Mouse (Mus musculus) hindbrain, embryonic 11.5 days (tissue): ENCODE results near the gene Rin2. TPM values are rescaled to one million over a fixed set of nuclear protein-coding genes. Genes with fewer than 3 reads are reported as not detected.

ENCODE experiments used
- ATAC-seq: fragments of 200-750 bp; cut with Nextera tagmentation; 2 replicates; pipeline ENCODE4 v1.8.0; 2017; ENCODE audit warnings: mild to moderate bottlenecking, moderate TSS enrichment, moderate library complexity; ENCODE audit not compliant: low FRiP score
- DNase-seq: peaks from one replicate; pipeline ENCODE4 v3.0.0-alpha.2; 2015; ENCODE audit warnings: low spot score
- H3K27ac ChIP-seq: fragments of 300-500 bp; sonication (generic); 2 replicates; pipeline ENCODE4 v1.5.1; 2014; ENCODE audit warnings: mild to moderate bottlenecking, low read depth, low read length
- H3K27me3 ChIP-seq: fragments of 300-500 bp; sonication (generic); 2 replicates; pipeline ENCODE4 v1.6.1; 2014; ENCODE audit warnings: mild to moderate bottlenecking, low read length, moderate library complexity, mixed read lengths; ENCODE audit not compliant: control insufficient read depth, insufficient read depth
- H3K36me3 ChIP-seq: fragments of 300-500 bp; sonication (generic); 2 replicates; pipeline ENCODE4 v1.6.1; 2014; ENCODE audit warnings: mild to moderate bottlenecking, low read length, moderate library complexity, mixed read lengths; ENCODE audit not compliant: control insufficient read depth, insufficient read depth
- H3K4me1 ChIP-seq: fragments of 300-500 bp; sonication (generic); replicated peaks from 2 replicates; pipeline ENCODE4 v1.6.1; 2014; ENCODE audit warnings: low read length, mixed read lengths; ENCODE audit not compliant: control insufficient read depth, insufficient read depth
- H3K4me2 ChIP-seq: fragments of 300-500 bp; sonication (generic); replicated peaks from 2 replicates; pipeline ENCODE4 v1.6.1; 2014; ENCODE audit warnings: mild to moderate bottlenecking, low read depth, low read length
- H3K4me3 ChIP-seq: fragments of 300-500 bp; sonication (generic); 2 replicates; pipeline ENCODE4 v1.5.1; 2014; ENCODE audit warnings: low read depth, low read length
- H3K9ac ChIP-seq: fragments of 300-500 bp; sonication (generic); 2 replicates; pipeline ENCODE4 v1.6.1; 2014; ENCODE audit warnings: low read depth, low read length
- H3K9me3 ChIP-seq: fragments of 300-500 bp; sonication (generic); 2 replicates; pipeline ENCODE4 v1.6.1; 2016; ENCODE audit warnings: low read length; ENCODE audit not compliant: control insufficient read depth
- WGBS: fragments of 180-500 bp; shearing (Covaris S2); extraction: QIAGEN DNeasy Blood & Tissue Kit; methylation state at CpG from one replicate; pipeline ENCODE4 v1.1.7; 2014; 5-methylcytosine and 5-hydroxymethylcytosine counted together
- polyA plus RNA-seq: library from polyadenylated mRNA; unstranded; fragments of >200 nt; fragmentation: Nextera tagmentation; extraction: Ambion mirVana; gene quantifications from 2 replicates; pipeline ENCODE4 v1.2.1, GENCODE M21; 2014

Gene Rin2
- polyA plus RNA-seq, 1 experiment from 2014 or later: 19.1 TPM

GRCm38 (mm10) chr2:145680141-145680540 is 5.1 kb downstream of the Rin2 start:
- Histone ChIP-seq H3K4me1 (no peaks in the 10 kb centered on the region), H3K36me3 (no peaks in the 10 kb centered on the region), H3K9me3 (no peaks in the 10 kb centered on the region), H3K4me3 (no peak overlapping the region), H3K27me3 (no peaks in the 10 kb centered on the region), H3K9ac (no peak overlapping the region), H3K4me2 (no peak overlapping the region), H3K27ac (no peak overlapping the region)
- ATAC-seq (no peak), DNase-seq (no peak)
- WGBS: 83% methylated on average over 2 of the region's 2 CpGs

- ATAC-seq: no peak
- no peak overlapping the region for H3K4me3 ChIP-seq
- H3K27ac ChIP-seq: no peak overlapping the region
- 87% methylated on average over 9 of the region's 9 CpGs for WGBS
- H3K9ac ChIP-seq: no peak overlapping the region
- H3K36me3 ChIP-seq: no peaks in the 10 kb centered on the region
- no peak overlapping the region for H3K4me2 ChIP-seq
- H3K27me3 ChIP-seq: no peaks in the 10 kb centered on the region
- no peak for DNase-seq
- no peaks in the 10 kb centered on the region for H3K9me3 ChIP-seq
- no peaks in the 10 kb centered on the region for H3K4me1 ChIP-seq
Measured at GRCm38 (mm10) chr2:145680762-145681161, 5.7 kb downstream of the Rin2 start.

GRCm38 (mm10) chr2:145681626-145682025 is 6.6 kb downstream of the Rin2 start:
- Histone ChIP-seq H3K27ac (no peak overlapping the region), H3K9me3 (no peaks in the 10 kb centered on the region), H3K27me3 (no peaks in the 10 kb centered on the region), H3K36me3 (no peaks in the 10 kb centered on the region), H3K4me2 (no peak overlapping the region), H3K9ac (no peak overlapping the region), H3K4me1 (no peaks in the 10 kb centered on the region), H3K4me3 (no peak overlapping the region)
- DNase-seq (no peak), ATAC-seq (no peak)
- whole genome bisulfite sequencing: 87% methylated on average over 4 of the region's 4 CpGs

GRCm38 (mm10) chr2:145682924-145683323 is 7.9 kb downstream of the Rin2 start:
- DNase-seq: no peak
- no peaks in the 10 kb centered on the region for H3K36me3 ChIP-seq
- no peaks in the 10 kb centered on the region for H3K9me3 ChIP-seq
- no peaks in the 10 kb centered on the region for H3K27me3 ChIP-seq
- H3K27ac ChIP-seq: no peak overlapping the region
- no peak overlapping the region for H3K9ac ChIP-seq
- no peaks in the 10 kb centered on the region for H3K4me1 ChIP-seq
- no peak overlapping the region for H3K4me3 ChIP-seq
- ATAC-seq: no peak
- no peak overlapping the region for H3K4me2 ChIP-seq
- WGBS: 74% methylated on average over 3 of the region's 3 CpGs

- H3K4me3 ChIP-seq: no peak overlapping the region
Measured at GRCm38 (mm10) chr2:145683536-145683935, 8.5 kb downstream of the Rin2 start.

GRCm38 (mm10) chr2:145684151-145684550 is 9.1 kb downstream of the Rin2 start:
- no peak for ATAC-seq
- 100% methylated on average over 1 of the region's 1 CpGs for WGBS

More at GRCm38 (mm10) chr2:145683536-145683935, 8.5 kb downstream of the Rin2 start:
- DNase-seq (no peak), ATAC-seq (no peak)
- no peak overlapping the region for H3K9ac ChIP-seq
- no peaks in the 10 kb centered on the region for H3K4me1 ChIP-seq
- H3K27ac ChIP-seq: no peak overlapping the region
- WGBS: 84% methylated on average over 3 of the region's 3 CpGs
- no peak overlapping the region for H3K4me2 ChIP-seq
- H3K36me3 ChIP-seq: no peaks in the 10 kb centered on the region
- H3K27me3 ChIP-seq: no peaks in the 10 kb centered on the region
- no peaks in the 10 kb centered on the region for H3K9me3 ChIP-seq

GRCm38 (mm10) chr2:145684891-145685290 is 9.9 kb downstream of the Rin2 start:
- WGBS: 84% methylated on average over 8 of the region's 8 CpGs

More at GRCm38 (mm10) chr2:145684151-145684550, 9.1 kb downstream of the Rin2 start:
- Histone ChIP-seq H3K4me1 (no peaks in the 10 kb centered on the region), H3K4me3 (no peak overlapping the region), H3K9ac (no peak overlapping the region), H3K36me3 (no peaks in the 10 kb centered on the region), H3K27ac (no peak overlapping the region), H3K9me3 (no peaks in the 10 kb centered on the region), H3K27me3 (no peaks in the 10 kb centered on the region), H3K4me2 (no peak overlapping the region)
- no peak for DNase-seq

GRCm38 (mm10) chr2:145686017-145686416 is 11.0 kb downstream of the Rin2 start:
- no peak overlapping the region for H3K4me3 ChIP-seq
- no peak overlapping the region for H3K4me2 ChIP-seq
- no peak overlapping the region for H3K9ac ChIP-seq
- H3K9me3 ChIP-seq: no peaks in the 10 kb centered on the region
- no peak overlapping the region for H3K27ac ChIP-seq
- WGBS: 85% methylated on average over 4 of the region's 4 CpGs
- DNase-seq: no peak
- no peak for ATAC-seq
- H3K36me3 ChIP-seq: no peaks in the 10 kb centered on the region
- no peaks in the 10 kb centered on the region for H3K27me3 ChIP-seq
- H3K4me1 ChIP-seq: no peaks in the 10 kb centered on the region

More at GRCm38 (mm10) chr2:145684891-145685290, 9.9 kb downstream of the Rin2 start:
- H3K36me3 ChIP-seq: no peaks in the 10 kb centered on the region
- H3K27me3 ChIP-seq: no peaks in the 10 kb centered on the region
- H3K9ac ChIP-seq: no peak overlapping the region
- no peak for DNase-seq
- no peak for ATAC-seq
- no peaks in the 10 kb centered on the region for H3K9me3 ChIP-seq
- no peak overlapping the region for H3K4me2 ChIP-seq
- no peaks in the 10 kb centered on the region for H3K4me1 ChIP-seq
- no peak overlapping the region for H3K27ac ChIP-seq
- no peak overlapping the region for H3K4me3 ChIP-seq

GRCm38 (mm10) chr2:145691367-145692009 is 16.5 kb downstream of the Rin2 start:
- H3K9me3 ChIP-seq: no peaks in the 10 kb centered on the region
- ATAC-seq (no peak), DNase-seq (no peak)
- H3K27ac ChIP-seq: no peak overlapping the region
- no peaks in the 10 kb centered on the region for H3K36me3 ChIP-seq
- no peak overlapping the region for H3K9ac ChIP-seq
- no peaks in the 10 kb centered on the region for H3K4me1 ChIP-seq
- H3K4me3 ChIP-seq: no peak overlapping the region
- no peaks in the 10 kb centered on the region; the same call in 1 of the 2 replicates for H3K27me3 ChIP-seq
- WGBS: 87% methylated on average over 10 of the region's 10 CpGs
- H3K4me2 ChIP-seq: no peak overlapping the region
